Mouse (Mus musculus) v-Abl transformed pro-B cells (cell line): ENCODE results near the gene Tmprss12.
"Not testable (repeated sequence)": the region's sequence is repeated elsewhere in the genome, so short reads cannot be mapped to it uniquely, and the experiment has no call there.

Experiments used
- in situ Hi-C, 2 experiments: fragments of 400-800 bp; cut with MboI; formaldehyde crosslinking; loops; one replicate each; pipeline ENCODE4 v1.15.1; 2025; ENCODE audit not compliant: unreplicated experiment in 2 of 2

Tmprss12 gene

GRCm38 (mm10) chr15:100318014-100318671, 37.5 kb downstream of the Tmprss12 start:
- in situ Hi-C loops: loop anchor here (5.0 to 25.0 kb wide), 3 partner anchors 51 to 1406 kb away; partner anchors contain the start of genes Dip2b (in 1 of the 2) and Lmbr1l (in 1 of the 2)

DNA sequence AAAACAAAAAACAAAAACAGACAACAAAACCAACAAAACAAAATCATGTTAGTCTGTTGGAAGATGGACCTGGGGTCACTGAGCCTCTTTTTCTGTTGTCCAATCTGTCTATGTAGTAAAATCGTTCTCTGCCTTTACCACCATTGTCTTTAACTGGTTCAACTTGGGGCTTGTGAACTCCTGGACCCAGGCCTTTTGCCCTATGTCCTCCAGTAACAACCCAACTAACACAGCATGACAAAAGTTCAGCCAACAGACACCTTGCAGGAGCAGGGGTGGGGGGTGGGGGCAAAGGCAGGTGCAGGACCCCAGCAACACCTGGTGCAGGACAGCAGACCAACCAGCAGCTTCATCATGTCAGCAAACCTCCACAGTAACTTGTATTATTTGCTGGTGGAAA, 39.2 kb downstream of the Tmprss12 start:
- in situ Hi-C loops: loop anchor here (5.0 to 25.0 kb wide), 5 partner anchors 53 to 1408 kb away; partner anchors contain the start of genes Dip2b (in 1 of the 2) and Lmbr1l (in 1 of the 2)

DNA sequence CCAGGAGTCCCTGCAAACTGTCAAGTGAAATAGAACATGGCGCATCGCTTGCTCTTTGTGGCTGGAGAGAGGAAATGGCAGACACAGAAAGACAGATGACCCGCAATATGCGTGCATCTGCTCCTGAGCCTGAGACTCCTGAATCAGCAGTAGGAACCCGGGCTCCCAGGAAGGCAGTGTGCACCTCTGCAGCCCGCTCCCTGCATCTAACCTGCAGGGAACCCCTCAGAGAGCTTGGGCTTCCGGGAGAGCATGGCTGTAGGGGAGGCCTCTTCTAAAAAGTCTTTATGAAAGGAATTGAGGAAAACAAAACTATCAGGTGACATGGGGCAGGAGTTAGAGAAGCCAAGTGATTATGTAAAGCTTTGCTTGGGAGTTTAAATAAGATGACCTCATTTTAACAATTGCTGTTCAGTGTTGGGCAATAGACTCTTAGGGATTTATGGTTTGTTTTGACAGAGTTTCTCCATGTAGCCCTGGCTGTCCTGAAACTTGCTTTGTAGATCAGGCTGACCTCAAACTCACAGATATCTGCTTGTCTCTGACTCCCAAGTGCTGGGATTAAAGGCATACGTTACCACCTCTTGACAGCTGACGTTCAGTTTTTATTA, 39.8 kb downstream of the Tmprss12 start:
- in situ Hi-C loops: loop anchor here (10.0 to 25.0 kb wide), 3 partner anchors 56 to 1408 kb away; partner anchors contain the start of gene Lmbr1l (in 1 of the 2)

DNA sequence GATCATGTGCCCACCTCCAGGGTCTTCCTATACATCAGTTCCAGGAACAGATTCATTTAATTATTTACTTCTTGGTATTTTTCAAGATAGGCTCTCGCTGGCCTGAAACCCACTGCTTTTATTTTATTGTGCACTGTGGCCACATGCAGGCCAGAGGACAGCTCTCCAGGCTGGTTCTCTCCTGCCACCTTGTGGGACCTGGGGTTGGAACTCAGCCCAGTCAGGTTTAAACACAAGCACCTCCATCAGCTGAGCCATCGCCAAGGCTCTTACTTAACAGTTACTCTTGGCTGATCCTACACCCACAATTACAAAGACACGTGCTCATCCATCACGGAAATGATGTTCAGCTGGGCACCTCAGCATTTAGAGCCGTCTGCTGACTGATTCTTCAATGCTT, 40.5 kb downstream of the Tmprss12 start:
- in situ Hi-C loops: loop anchor here (10.0 to 25.0 kb wide), 3 partner anchors 56 to 1409 kb away; partner anchors contain the start of gene Lmbr1l (in 1 of the 2)

GRCm38 (mm10) chr15:100324021-100324591, 43.5 kb downstream of the Tmprss12 start:
- in situ Hi-C loops: loop anchor here (10.0 to 25.0 kb wide), 3 partner anchors 59 to 1412 kb away; partner anchors contain the start of gene Lmbr1l (in 1 of the 2)

GRCm38 (mm10) chr15:100325235-100325634, 44.6 kb downstream of the Tmprss12 start:
- in situ Hi-C loops: loop anchor here in 1 of 2 experiments (10.0 kb wide), 2 partner anchors 60 to 130 kb away; no protein-coding TSS in a partner anchor

DNA sequence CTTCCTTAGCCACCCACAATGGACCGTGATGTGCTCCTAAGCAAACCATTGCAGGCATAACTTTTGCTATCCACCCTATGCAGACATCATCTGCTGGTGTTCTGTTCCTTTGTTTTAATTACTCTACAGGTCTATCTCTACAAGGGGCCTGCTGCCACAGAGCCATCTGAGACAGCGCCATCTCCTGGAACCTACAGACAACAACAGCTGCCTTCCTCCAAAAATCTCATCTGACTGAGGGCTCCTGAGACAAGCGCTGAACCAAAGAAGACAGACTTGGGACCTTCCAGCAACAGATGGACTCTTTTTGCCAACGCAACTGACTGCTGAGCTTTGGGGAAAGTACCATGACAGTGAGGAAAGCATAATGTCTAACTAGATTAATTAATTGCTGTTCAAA, 47.5 kb downstream of the Tmprss12 start:
- in situ Hi-C loops: loop anchor here in 1 of 2 experiments (10.0 kb wide), 2 partner anchors 63 to 127 kb away; no protein-coding TSS in a partner anchor

- in situ Hi-C loops: loop anchor here in 1 of 2 experiments (10.0 kb wide), 2 partner anchors 65 to 125 kb away; no protein-coding TSS in a partner anchor
Observed at GRCm38 (mm10) chr15:100329336-100329735, 48.7 kb downstream of the Tmprss12 start.

GRCm38 (mm10) chr15:100330739-100331138, 50.1 kb downstream of the Tmprss12 start:
- in situ Hi-C loops: no loop called here

DNA sequence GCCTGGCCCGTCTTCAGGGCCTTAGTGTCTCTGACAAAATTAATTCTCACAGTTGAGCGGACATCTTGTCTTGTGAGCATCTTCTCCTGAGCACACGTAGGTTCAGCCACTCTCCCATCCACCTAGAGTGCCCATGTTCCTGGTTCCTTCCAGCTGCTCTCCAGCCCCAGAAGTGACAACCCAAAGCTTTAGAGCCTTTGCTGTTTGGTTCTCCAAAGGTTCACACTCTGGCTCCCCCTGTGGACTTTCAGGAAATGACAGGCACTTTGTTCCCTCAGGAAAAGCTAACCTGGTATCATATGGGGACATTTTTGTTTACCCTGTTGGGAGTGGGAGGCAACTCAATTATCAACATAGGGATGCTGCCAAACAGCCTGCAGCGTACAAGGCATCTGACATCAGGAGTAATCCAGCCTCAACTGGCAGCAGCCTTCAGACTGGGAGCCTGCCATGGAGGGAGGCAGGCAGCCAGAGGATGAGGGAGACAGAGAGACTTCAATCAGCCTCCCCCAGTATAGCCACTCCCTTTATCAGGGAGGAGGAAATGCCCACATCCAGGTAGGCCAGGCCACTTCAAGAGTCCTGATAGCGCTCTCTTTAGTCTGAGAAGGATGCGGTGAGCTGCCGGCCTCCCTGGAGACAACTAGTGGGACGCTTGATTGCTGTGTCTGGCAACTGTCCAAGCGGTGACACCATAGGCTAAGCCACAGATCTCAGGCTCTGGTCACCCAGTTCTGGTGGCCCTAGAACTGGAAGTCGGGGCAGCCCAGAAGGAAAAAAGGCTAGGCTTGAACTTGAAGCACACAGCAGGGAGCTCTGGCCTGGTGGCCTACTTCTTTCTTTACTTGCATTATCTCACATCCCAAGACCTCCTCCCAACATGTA, 51.7 kb downstream of the Tmprss12 start:
- in situ Hi-C loops: not testable (repeated sequence)

- in situ Hi-C loops: no loop called here
Observed at GRCm38 (mm10) chr15:100334629-100335028, 54.0 kb downstream of the Tmprss12 start, which contains the start of gene Mettl7a3. TSS of gene Mettl7a3 (plus strand) at chr15:100334929.

GRCm38 (mm10) chr15:100337328-100337727, 56.7 kb downstream of the Tmprss12 start:
- in situ Hi-C loops: not testable (repeated sequence)

GRCm38 (mm10) chr15:100337847-100338246, 57.2 kb downstream of the Tmprss12 start:
- in situ Hi-C loops: not testable (repeated sequence)

DNA sequence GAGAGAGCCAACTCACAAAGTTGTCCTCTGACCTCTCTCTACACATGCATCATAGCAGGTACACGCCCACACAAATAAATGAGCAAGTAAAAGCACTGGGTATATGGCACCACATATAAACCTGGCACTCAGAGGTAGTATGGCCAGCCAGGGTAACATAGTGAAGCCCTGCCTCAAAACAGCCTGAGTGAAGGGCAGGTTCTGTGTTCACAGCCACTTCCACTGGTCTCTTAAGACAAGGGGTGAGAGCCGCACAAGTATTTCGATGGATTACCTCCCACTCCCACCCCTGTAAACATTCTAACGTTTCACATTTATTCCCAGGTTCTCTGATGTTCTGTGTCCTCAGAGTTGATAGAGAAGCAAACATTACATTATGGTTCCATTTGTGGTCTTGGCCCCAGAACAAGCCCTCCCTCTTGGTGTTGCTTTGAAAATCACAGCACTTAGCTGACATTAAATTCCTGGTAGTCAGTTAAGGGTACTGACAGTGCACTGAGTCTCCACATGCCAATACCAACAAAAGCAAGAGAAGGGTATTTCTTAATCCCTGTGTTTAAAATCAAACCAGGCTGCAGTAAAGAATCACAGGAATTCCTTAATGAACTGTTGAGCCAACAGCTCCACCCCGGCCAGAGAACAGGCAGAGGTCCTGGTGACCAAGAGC, 60.8 kb downstream of the Tmprss12 start:
- in situ Hi-C loops: loop anchor here in 1 of 2 experiments (5.0 to 10.0 kb wide), 2 partner anchors 111 to 343 kb away; partner anchors contain the start of gene Cela1
